Mouse (Mus musculus) small intestine, adult 2 months (tissue): ENCODE measurements around the gene Grm8. TPM values are rescaled to one million over a fixed set of nuclear protein-coding genes. Genes with fewer than 3 reads are reported as not detected.

Experiments used
- H3K27ac ChIP-seq: fragments of 200-500 bp; 2 replicates; pipeline ENCODE4 v1.5.1; 2012; ENCODE audit warnings: low read depth, low read length, control low read depth, inconsistent platforms; ENCODE audit not compliant: insufficient read depth
- H3K27me3 ChIP-seq: fragments of 200-500 bp; 2 replicates; pipeline ENCODE4 v1.6.1; 2012; ENCODE audit warnings: mild to moderate bottlenecking, moderate library complexity, low read length, inconsistent platforms; ENCODE audit not compliant: control insufficient read depth, insufficient read depth
- H3K36me3 ChIP-seq: fragments of 200-500 bp; 2 replicates; pipeline ENCODE4 v1.6.1; 2012; ENCODE audit warnings: mild to moderate bottlenecking, low read length, control low read depth, inconsistent platforms; ENCODE audit not compliant: control insufficient read depth, insufficient read depth
- H3K4me1 ChIP-seq: fragments of 200-500 bp; 2 replicates; pipeline ENCODE4 v1.6.1; 2012; ENCODE audit warnings: low read length, inconsistent platforms, mixed read lengths; ENCODE audit not compliant: control insufficient read depth, insufficient read depth, insufficient read length
- H3K4me3 ChIP-seq: fragments of 200-500 bp; 2 replicates; pipeline ENCODE4 v1.5.1; 2012; ENCODE audit warnings: low read depth, mild to moderate bottlenecking, control low read depth, inconsistent platforms, low read length, moderate library complexity
- CTCF ChIP-seq: fragments of 200-500 bp; IDR thresholded peaks from 2 replicates; pipeline ENCODE4 v1.5.1; 2012; ENCODE audit warnings: low read depth, mild to moderate bottlenecking, control low read depth, inconsistent platforms, low read length, moderate library complexity, mixed read lengths; ENCODE audit not compliant: insufficient replicate concordance, insufficient read length; ENCODE audit errors: extremely low read depth
- POLR2A ChIP-seq: fragments of 200-500 bp; IDR thresholded peaks from 2 replicates; pipeline ENCODE4 v1.6.1; 2012; ENCODE audit warnings: low read depth, mild to moderate bottlenecking, control low read depth, inconsistent platforms, low read length, moderate library complexity
- WGBS: fragments of 180-500 bp; shearing (Covaris S2); methylation state at CpG from one replicate; pipeline ENCODE4 v1.1.7; 2018; 5-methylcytosine and 5-hydroxymethylcytosine counted together
- polyA plus RNA-seq: library from polyadenylated mRNA; depleted of rRNA; stranded (reverse); fragments of >200 nt; gene quantifications from 2 replicates; pipeline ENCODE4 v1.2.3, GENCODE M21; 2012

Grm8 gene
- polyA plus RNA-seq, 1 experiment: 0.08 TPM

GRCm38 (mm10) chr6:27800881-27801572 is 334.0 kb downstream of the Grm8 start:
- no peak for TF ChIP-seq POLR2A
- no peak for TF ChIP-seq CTCF
- 66% methylated on average over 6 of the region's 6 CpGs for WGBS
- Histone ChIP-seq H3K27ac (no peak overlapping the region), H3K36me3 (no peaks in the 10 kb centered on the region), H3K4me1 (no peaks in the 10 kb centered on the region), H3K4me3 (no peak overlapping the region), H3K27me3 (no peaks in the 10 kb centered on the region)

DNA sequence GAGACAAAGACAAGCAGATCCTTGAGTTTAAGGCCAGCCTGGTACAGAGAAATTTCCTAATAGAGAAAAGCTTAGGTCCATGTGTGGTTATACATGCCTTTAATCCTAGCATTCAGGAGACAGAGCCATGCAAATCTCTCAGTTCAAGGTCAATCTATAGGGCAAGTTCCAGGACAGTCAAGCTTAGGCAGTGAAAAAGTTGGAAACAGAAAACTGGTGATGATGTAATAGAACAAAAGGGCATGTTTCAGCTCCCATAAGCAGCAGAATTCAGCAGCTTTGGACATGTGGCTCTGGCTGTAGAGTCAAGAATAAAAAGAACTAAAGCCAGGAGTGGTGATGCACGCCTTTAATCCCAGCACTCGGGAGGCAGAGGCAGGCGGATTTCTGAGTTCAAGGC is 336.2 kb downstream of the Grm8 start:
- H3K27me3 ChIP-seq: no peaks in the 10 kb centered on the region
- H3K27ac ChIP-seq: no peak overlapping the region
- TF ChIP-seq POLR2A: no peak
- no peak for TF ChIP-seq CTCF
- no peak overlapping the region for H3K4me3 ChIP-seq
- WGBS: 87% methylated on average over 3 of the region's 3 CpGs
- no peaks in the 10 kb centered on the region for H3K36me3 ChIP-seq
- H3K4me1 ChIP-seq: no peaks in the 10 kb centered on the region

DNA sequence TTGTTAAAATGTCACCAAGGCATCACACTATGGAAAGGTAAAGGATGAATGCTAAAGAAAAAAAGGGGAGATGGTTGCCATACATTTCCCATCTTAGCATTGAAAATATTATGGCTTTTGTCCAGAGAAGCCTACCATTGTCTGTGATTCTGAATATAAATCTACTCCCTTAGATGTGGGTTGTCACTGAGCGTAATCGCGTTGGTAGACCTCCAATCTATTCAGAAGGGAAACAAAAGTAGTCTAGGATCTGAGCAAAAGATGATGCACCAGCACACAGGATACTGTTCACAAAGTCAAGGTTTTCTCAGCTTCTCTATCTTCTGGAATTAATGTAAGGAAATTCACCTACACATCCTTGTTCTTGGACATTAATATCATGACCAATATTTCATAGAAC is 345.4 kb downstream of the Grm8 start:
- Histone ChIP-seq H3K4me1 (no peaks in the 10 kb centered on the region), H3K36me3 (no peaks in the 10 kb centered on the region), H3K27me3 (no peaks in the 10 kb centered on the region), H3K4me3 (no peak overlapping the region), H3K27ac (no peak overlapping the region)
- TF ChIP-seq CTCF: no peak
- no peak for TF ChIP-seq POLR2A
- 93% methylated on average over 3 of the region's 3 CpGs for WGBS

DNA sequence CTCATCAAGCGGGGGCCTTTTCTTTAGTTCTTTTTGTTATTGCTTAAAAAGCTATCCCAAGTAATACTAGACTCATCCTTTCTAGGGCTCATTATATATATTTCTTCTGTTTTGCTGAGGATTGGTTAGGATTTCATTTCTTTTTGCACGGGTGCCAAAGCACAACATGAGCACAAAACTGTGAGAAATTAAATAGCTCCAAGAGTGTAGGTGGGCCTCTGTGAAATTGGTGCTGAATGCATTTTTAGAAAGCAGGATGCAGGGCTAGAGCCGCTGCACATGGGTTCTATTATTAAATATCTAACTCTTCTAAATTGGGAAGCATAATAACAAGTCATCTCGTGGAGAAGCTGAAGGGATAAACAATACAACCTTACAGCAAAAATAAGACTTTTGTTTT is 345.8 kb downstream of the Grm8 start:
- no peak overlapping the region for H3K4me3 ChIP-seq
- WGBS: 79% methylated on average over 4 of the region's 4 CpGs
- no peaks in the 10 kb centered on the region for H3K4me1 ChIP-seq
- no peak overlapping the region for H3K27ac ChIP-seq
- no peaks in the 10 kb centered on the region for H3K27me3 ChIP-seq
- TF ChIP-seq CTCF: no peak
- TF ChIP-seq POLR2A: no peak
- no peaks in the 10 kb centered on the region for H3K36me3 ChIP-seq

DNA sequence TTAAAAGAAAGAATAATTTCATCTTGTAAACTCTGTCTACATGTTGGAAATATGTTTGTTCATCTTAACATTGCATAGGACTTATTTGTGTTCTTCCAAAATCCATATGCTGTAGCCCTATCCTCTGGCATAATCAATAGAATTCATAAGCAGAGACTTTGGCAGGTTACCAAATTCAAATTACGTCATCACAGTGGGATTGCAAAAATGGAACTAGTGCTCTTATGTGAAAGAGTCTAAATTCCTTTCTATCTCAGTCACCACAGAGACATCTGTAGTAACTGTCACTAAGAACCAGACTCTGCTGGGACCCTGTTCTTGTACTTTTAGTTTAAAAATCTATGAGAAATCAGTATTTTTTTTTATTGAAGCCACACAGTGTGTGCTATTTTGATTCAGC is 352.7 kb downstream of the Grm8 start:
- Histone ChIP-seq H3K4me3 (no peak overlapping the region), H3K36me3 (no peaks in the 10 kb centered on the region), H3K27ac (no peak overlapping the region), H3K4me1 (no peaks in the 10 kb centered on the region), H3K27me3 (no peaks in the 10 kb centered on the region)
- TF ChIP-seq CTCF (no peak), POLR2A (no peak)
- WGBS: 30% methylated on average over 1 of the region's 1 CpGs

GRCm38 (mm10) chr6:27781371-27781770 is 353.6 kb downstream of the Grm8 start:
- TF ChIP-seq CTCF (no peak), POLR2A (no peak)

DNA sequence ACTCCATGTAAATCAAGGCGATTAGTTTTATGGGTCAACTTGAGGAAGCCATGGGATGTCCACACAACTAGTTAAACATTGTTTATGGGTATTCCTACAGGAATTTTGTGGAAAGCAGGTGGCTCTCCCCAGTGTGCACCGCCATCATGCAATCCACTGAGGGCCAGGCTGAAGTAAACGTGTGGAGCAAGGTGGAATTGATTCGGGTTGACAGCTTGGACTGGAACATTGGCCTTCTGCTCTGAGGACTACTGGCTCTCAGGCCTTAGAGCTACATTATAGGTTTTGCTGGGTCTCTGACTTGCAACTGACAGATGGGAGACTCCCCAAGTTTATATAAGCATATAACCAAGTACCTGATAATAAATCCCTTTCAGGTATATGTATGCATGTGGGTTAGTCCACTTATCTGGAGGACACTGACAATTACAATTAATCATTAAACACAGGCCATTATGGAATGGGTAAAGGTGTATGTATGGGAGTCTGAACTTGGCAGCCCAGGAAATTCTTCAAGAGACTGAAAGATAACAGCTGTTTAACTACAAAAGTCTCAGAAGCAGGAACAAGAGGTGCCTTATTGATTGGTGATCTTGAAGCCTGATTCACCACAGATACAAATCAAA is 359.2 kb downstream of the Grm8 start:
- 51% methylated on average over 4 of the region's 4 CpGs for WGBS
- Histone ChIP-seq H3K4me3 (no peak overlapping the region), H3K27me3 (no peaks in the 10 kb centered on the region), H3K36me3 (no peaks in the 10 kb centered on the region), H3K27ac (no peak overlapping the region), H3K4me1 (no peaks in the 10 kb centered on the region)
- no peak for TF ChIP-seq CTCF
- TF ChIP-seq POLR2A: no peak

More at GRCm38 (mm10) chr6:27781371-27781770, 353.6 kb downstream of the Grm8 start:
- 48% methylated on average over 3 of the region's 3 CpGs for WGBS
- no peak overlapping the region for H3K27ac ChIP-seq
- H3K4me3 ChIP-seq: no peak overlapping the region
- no peaks in the 10 kb centered on the region for H3K36me3 ChIP-seq
- no peaks in the 10 kb centered on the region for H3K27me3 ChIP-seq
- H3K4me1 ChIP-seq: no peaks in the 10 kb centered on the region
